Mouse (Mus musculus) heart, embryonic 11.5 days (tissue): ENCODE data around the gene 1700025G04Rik. TPM values are rescaled to one million over a fixed set of nuclear protein-coding genes. Genes with fewer than 3 reads are reported as not detected.

Experiments
- ATAC-seq: fragments of 200-750 bp; cut with Nextera tagmentation; replicated peaks from 2 replicates; pipeline ENCODE4 v1.8.0; 2017; ENCODE audit warnings: moderate library complexity; ENCODE audit not compliant: insufficient number of reproducible peaks, low FRiP score, low TSS enrichment
- H3K27ac ChIP-seq: fragments of 300-500 bp; sonication (generic); 2 replicates; pipeline ENCODE4 v1.5.1; 2014; ENCODE audit warnings: mild to moderate bottlenecking, low read depth, low read length
- H3K27me3 ChIP-seq: fragments of 300-500 bp; sonication (generic); 2 replicates; pipeline ENCODE4 v1.6.1; 2014; ENCODE audit warnings: mild to moderate bottlenecking, low read length, mixed read lengths; ENCODE audit not compliant: control insufficient read depth, insufficient read depth
- H3K36me3 ChIP-seq: fragments of 300-500 bp; sonication (generic); 2 replicates; pipeline ENCODE4 v1.6.1; 2014; ENCODE audit warnings: mild to moderate bottlenecking, low read length, moderate library complexity, mixed read lengths; ENCODE audit not compliant: control insufficient read depth, insufficient read depth
- H3K4me1 ChIP-seq: fragments of 300-500 bp; sonication (generic); 2 replicates; pipeline ENCODE4 v1.6.1; 2014; ENCODE audit warnings: low read length; ENCODE audit not compliant: control insufficient read depth, insufficient read depth
- H3K4me2 ChIP-seq: fragments of 300-500 bp; sonication (generic); 2 replicates; pipeline ENCODE4 v1.6.1; 2014; ENCODE audit warnings: mild to moderate bottlenecking, moderate library complexity
- H3K4me3 ChIP-seq: fragments of 300-500 bp; sonication (generic); 2 replicates; pipeline ENCODE4 v1.5.1; 2014; ENCODE audit warnings: low read depth, low read length
- H3K9ac ChIP-seq: fragments of 300-500 bp; sonication (generic); 2 replicates; pipeline ENCODE4 v1.6.1; 2014; ENCODE audit warnings: mild to moderate bottlenecking, low read depth, low read length, moderate library complexity
- H3K9me3 ChIP-seq: fragments of 300-500 bp; sonication (generic); replicated peaks from 2 replicates; pipeline ENCODE4 v1.6.1; 2016; ENCODE audit warnings: low read length; ENCODE audit not compliant: control insufficient read depth
- WGBS: fragments of 180-500 bp; shearing (Covaris S2); extraction: QIAGEN DNeasy Blood & Tissue Kit; methylation state at CpG from one replicate; pipeline ENCODE4 v1.1.7; 2014; ENCODE audit not compliant: insufficient replicate concordance; 5-methylcytosine and 5-hydroxymethylcytosine counted together
- polyA plus RNA-seq: library from polyadenylated mRNA; unstranded; fragments of >200 nt; fragmentation: Nextera tagmentation; extraction: Ambion mirVana; gene quantifications from 2 replicates; pipeline ENCODE4 v1.2.1, GENCODE M21; 2014

The 1700025G04Rik gene
- polyA plus RNA-seq, 1 experiment from 2014 or later = 25.0 TPM

GRCm38 (mm10) chr1:151863135-151863796 is 226.7 kb downstream of the 1700025G04Rik start:
- no peak for ATAC-seq
- Histone ChIP-seq H3K36me3 (no peaks in the 10 kb centered on the region), H3K9ac (no peak overlapping the region), H3K27ac (no peak overlapping the region), H3K27me3 (no peaks in the 10 kb centered on the region), H3K4me3 (no peak overlapping the region), H3K4me2 (no peak overlapping the region), H3K9me3 (no peaks in the 10 kb centered on the region), H3K4me1 (0 out of 2 replicates have a peak, but pooled peaks cover 4% of the 10 kb centered on the region)
- WGBS = 75% methylated on average over 17 of the region's 17 CpGs

- H3K4me1 ChIP-seq = 0 out of 2 replicates have a peak, but pooled peaks cover 7% of the 10 kb centered on the region
- 91% methylated on average over 8 of the region's 8 CpGs for WGBS
- no peaks in the 10 kb centered on the region for H3K9me3 ChIP-seq
- H3K36me3 ChIP-seq = no peaks in the 10 kb centered on the region
- no peak overlapping the region for H3K27ac ChIP-seq
- no peak overlapping the region for H3K4me2 ChIP-seq
- H3K9ac ChIP-seq = no peak overlapping the region
- no peak for ATAC-seq
- H3K4me3 ChIP-seq = no peak overlapping the region
- no peaks in the 10 kb centered on the region for H3K27me3 ChIP-seq
Observed at GRCm38 (mm10) chr1:151862109-151862508, 227.8 kb downstream of the 1700025G04Rik start.

- 0 out of 2 replicates have a peak, but pooled peaks cover 9% of the 10 kb centered on the region for H3K4me1 ChIP-seq
- ATAC-seq = no peak
- H3K36me3 ChIP-seq = no peaks in the 10 kb centered on the region
- H3K9me3 ChIP-seq = no peaks in the 10 kb centered on the region
- H3K4me3 ChIP-seq = no peak overlapping the region
- H3K27me3 ChIP-seq = no peaks in the 10 kb centered on the region
- 53% methylated on average over 20 of the region's 20 CpGs for WGBS
- H3K9ac ChIP-seq = no peak overlapping the region
- no peak overlapping the region for H3K27ac ChIP-seq
- no peak overlapping the region for H3K4me2 ChIP-seq
Observed at GRCm38 (mm10) chr1:151861334-151861995, 228.5 kb downstream of the 1700025G04Rik start.

- H3K27ac ChIP-seq = no peak overlapping the region
- H3K27me3 ChIP-seq = no peaks in the 10 kb centered on the region
- whole genome bisulfite sequencing = 93% methylated on average over 1 of the region's 1 CpGs
- no peak overlapping the region for H3K9ac ChIP-seq
- no peaks in the 10 kb centered on the region for H3K9me3 ChIP-seq
- H3K4me1 ChIP-seq = 0 out of 2 replicates have a peak, but pooled peaks cover 5% of the 10 kb centered on the region
- no peak for ATAC-seq
- no peak overlapping the region for H3K4me3 ChIP-seq
- H3K36me3 ChIP-seq = no peaks in the 10 kb centered on the region
- no peak overlapping the region for H3K4me2 ChIP-seq
Observed at GRCm38 (mm10) chr1:151858474-151858873, 231.5 kb downstream of the 1700025G04Rik start.

GRCm38 (mm10) chr1:151855561-151855960 is 234.4 kb downstream of the 1700025G04Rik start:
- H3K27me3 ChIP-seq = no peaks in the 10 kb centered on the region
- ATAC-seq = no peak
- H3K4me3 ChIP-seq = no peak overlapping the region
- WGBS = 53% methylated on average over 1 of the region's 1 CpGs
- H3K9me3 ChIP-seq = no peaks in the 10 kb centered on the region
- no peak overlapping the region for H3K9ac ChIP-seq
- no peak overlapping the region for H3K4me2 ChIP-seq
- 0 out of 2 replicates have a peak, but pooled peaks cover 5% of the 10 kb centered on the region for H3K4me1 ChIP-seq
- H3K36me3 ChIP-seq = no peaks in the 10 kb centered on the region
- no peak overlapping the region for H3K27ac ChIP-seq

- no peak overlapping the region for H3K27ac ChIP-seq
- no peaks in the 10 kb centered on the region for H3K36me3 ChIP-seq
- 81% methylated on average over 3 of the region's 3 CpGs for WGBS
- ATAC-seq = no peak
- H3K4me1 ChIP-seq = 0 out of 2 replicates have a peak, but pooled peaks cover 2% of the 10 kb centered on the region
- no peak overlapping the region for H3K9ac ChIP-seq
- H3K9me3 ChIP-seq = no peaks in the 10 kb centered on the region
- no peak overlapping the region for H3K4me3 ChIP-seq
- no peaks in the 10 kb centered on the region for H3K27me3 ChIP-seq
- H3K4me2 ChIP-seq = no peak overlapping the region
Observed at GRCm38 (mm10) chr1:151851976-151852375, 237.9 kb downstream of the 1700025G04Rik start.

GRCm38 (mm10) chr1:151851051-151851848 is 238.7 kb downstream of the 1700025G04Rik start:
- WGBS = 81% methylated on average over 20 of the region's 20 CpGs

GRCm38 (mm10) chr1:151849993-151850608 is 239.8 kb downstream of the 1700025G04Rik start:
- H3K27ac ChIP-seq = no peak overlapping the region
- no peaks in the 10 kb centered on the region for H3K27me3 ChIP-seq
- H3K36me3 ChIP-seq = no peaks in the 10 kb centered on the region
- H3K9me3 ChIP-seq = no peaks in the 10 kb centered on the region
- H3K4me2 ChIP-seq = no peak overlapping the region
- no peak for ATAC-seq
- no peaks in the 10 kb centered on the region for H3K4me1 ChIP-seq
- H3K4me3 ChIP-seq = no peak overlapping the region
- no peak overlapping the region for H3K9ac ChIP-seq
- 74% methylated on average over 16 of the region's 16 CpGs for WGBS

More at GRCm38 (mm10) chr1:151851051-151851848, 238.7 kb downstream of the 1700025G04Rik start:
- Histone ChIP-seq H3K27ac (no peak overlapping the region), H3K9me3 (no peaks in the 10 kb centered on the region), H3K36me3 (no peaks in the 10 kb centered on the region), H3K27me3 (no peaks in the 10 kb centered on the region), H3K4me1 (no peaks in the 10 kb centered on the region), H3K9ac (no peak overlapping the region), H3K4me3 (no peak overlapping the region), H3K4me2 (no peak overlapping the region)
- no peak for ATAC-seq
